Mouse (Mus musculus): ENCODE data around the gene Dlgap4. TPM values are rescaled to one million over a fixed set of nuclear protein-coding genes. Genes with fewer than 3 reads are reported as not detected.

The Dlgap4 gene
- total and polyA plus RNA-seq, 3 experiments = 12.4 to 38.5 (median 12.7) TPM

GRCm38 (mm10) chr2:156589481-156589880, 24.0 kb upstream of the Dlgap4 start:
- Histone ChIP-seq H3K9ac (ENCODE audit: insufficient read depth, low read depth) (no peak overlapping the region), H3K4me3 (replicated peaks in 1 of 3; ENCODE audit: low read depth in 2 of 3, low read length in 2 of 3, poor library complexity in 1 of 3) (no peak overlapping the region), H3K36me3 (replicated peaks in 1 of 2; ENCODE audit: control insufficient read depth in 1 of 2, insufficient read depth in 1 of 2, low read length in 1 of 2) (no peaks in the 10 kb centered on the region), H3K9me3 (replicated peaks; ENCODE audit: low read length) (no peaks in the 10 kb centered on the region), H3K27ac (ENCODE audit: insufficient read depth, low read depth) (no peak overlapping the region), H3K27me3 (replicated peaks) (peaks cover 43% of the 10 kb centered on the region), H3K4me2 (ENCODE audit: insufficient read depth, low read depth, poor library complexity, severe bottlenecking) (no peak overlapping the region), H3K79me2 (replicated peaks; ENCODE audit: control insufficient read depth, extremely low read depth, insufficient read depth, poor library complexity, severe bottlenecking) (no peaks in the 10 kb centered on the region), H3K4me1 (ENCODE audit: control insufficient read depth in 1 of 2, insufficient read depth in 2 of 2) (peaks cover 0 to 2% of the 10 kb centered on the region in 2 experiments; a peak in 1 of 4 replicates)
- DNase-seq (ENCODE audit: extremely low read depth) = no peak
- dilution Hi-C loops (cut with MboI; ENCODE audit: extremely low pct_ligation_motif_present, extremely low pct_unique_long_range_greater_than_20kb, low sequenced_read_pairs) = no loop called here
- in situ Hi-C loops (cut with MboI; ENCODE audit: low pct_ligation_motif_present, low pct_unique_long_range_greater_than_20kb, low sequenced_read_pairs) = loop anchor here (25.0 kb wide), 1 partner anchor 98 kb away; no protein-coding TSS in a partner anchor
- no peak for TF ChIP-seq ETS1 (conservative IDR thresholded peaks at IDR 0.05; ENCODE audit: low read depth, low read length)
- TF ChIP-seq NELFE (IDR thresholded peaks at IDR 0.05; ENCODE audit: low read depth, low read length) = no peak
- TF ChIP-seq PAX5 (IDR thresholded peaks at IDR 0.05; ENCODE audit: low read length) = no peak
- TF ChIP-seq ZKSCAN1 (IDR thresholded peaks at IDR 0.05; ENCODE audit: borderline replicate concordance, low read depth, low read length) = no peak
- no peak for TF ChIP-seq MAZ (IDR thresholded peaks at IDR 0.05; ENCODE audit: low read depth, low read length)
- no peak for TF ChIP-seq HCFC1 (IDR thresholded peaks at IDR 0.05; ENCODE audit: low read depth, low read length)
- TF ChIP-seq USF2 (conservative IDR thresholded peaks at IDR 0.05; ENCODE audit: low read depth, low read length) = no peak
- TF ChIP-seq TBP (conservative IDR thresholded peaks at IDR 0.05; ENCODE audit: low read depth, low read length) = no peak
- no peak for TF ChIP-seq MAFK (IDR thresholded peaks at IDR 0.05; ENCODE audit: insufficient replicate concordance, low read length)
- no peak for TF ChIP-seq JUN (IDR thresholded peaks at IDR 0.05; ENCODE audit: insufficient read depth, low read depth, low read length)
- no peak for TF ChIP-seq TCF12 (IDR thresholded peaks at IDR 0.05; ENCODE audit: low read depth, low read length)
- TF ChIP-seq NRF1 (IDR thresholded peaks at IDR 0.05; ENCODE audit: low read depth, low read length) = no peak
- TF ChIP-seq ZMIZ1 (IDR thresholded peaks at IDR 0.05; ENCODE audit: low read depth, low read length) = no peak
- no peak for TF ChIP-seq ELF1 (IDR thresholded peaks at IDR 0.05; ENCODE audit: low read depth, low read length)
- no peak for TF ChIP-seq POLR2AphosphoS2 (IDR thresholded peaks at IDR 0.05; ENCODE audit: low read depth, low read length)

GRCm38 (mm10) chr2:156594987-156595490, 18.5 kb upstream of the Dlgap4 start:
- TF ChIP-seq KAT2A (IDR thresholded peaks at IDR 0.05; ENCODE audit: insufficient replicate concordance, low read length) = no peak
- TF ChIP-seq CHD2 (IDR thresholded peaks at IDR 0.05; ENCODE audit: low read length) = no peak
- no peak for TF ChIP-seq SMC3 (IDR thresholded peaks at IDR 0.05; ENCODE audit: low read depth, low read length)
- no peak for TF ChIP-seq MAZ (IDR thresholded peaks at IDR 0.05; ENCODE audit: low read depth, low read length)
- TF ChIP-seq RCOR1 (conservative IDR thresholded peaks at IDR 0.05; ENCODE audit: low read depth, low read length) = no peak
- TF ChIP-seq EP300 (IDR thresholded peaks at IDR 0.05; ENCODE audit: low read length) = no peak
- no peak for TF ChIP-seq JUN (IDR thresholded peaks at IDR 0.05; ENCODE audit: insufficient read depth, low read depth, low read length)
- no peak for TF ChIP-seq MXI1 (IDR thresholded peaks at IDR 0.05; ENCODE audit: low read depth, low read length)
- no peak for TF ChIP-seq RAD21 (IDR thresholded peaks at IDR 0.05; ENCODE audit: low read depth, low read length)
- no peak for TF ChIP-seq ZMIZ1 (IDR thresholded peaks at IDR 0.05; ENCODE audit: low read depth, low read length)
- TF ChIP-seq MEF2A (IDR thresholded peaks at IDR 0.05; ENCODE audit: borderline replicate concordance, low read depth, low read length) = no peak
- TF ChIP-seq NELFE (IDR thresholded peaks at IDR 0.05; ENCODE audit: low read depth, low read length) = no peak
- no peak for TF ChIP-seq GABPA (IDR thresholded peaks at IDR 0.05; ENCODE audit: insufficient replicate concordance, low read depth, low read length)
- no peak for TF ChIP-seq USF1 (IDR thresholded peaks at IDR 0.05; ENCODE audit: low read depth, low read length)
- no peak for TF ChIP-seq ETS1 (conservative IDR thresholded peaks at IDR 0.05; ENCODE audit: low read depth, low read length)
- no peak overlapping the region for H3K9ac ChIP-seq (ENCODE audit: insufficient read depth, low read depth)
- in situ Hi-C loops (cut with MboI; ENCODE audit: low pct_ligation_motif_present, low pct_unique_long_range_greater_than_20kb, low sequenced_read_pairs) (loop anchor here (25.0 kb wide), 1 partner anchor 92 kb away; no protein-coding TSS in a partner anchor), dilution Hi-C loops (cut with MboI; ENCODE audit: extremely low pct_ligation_motif_present, extremely low pct_unique_long_range_greater_than_20kb, low sequenced_read_pairs) (no loop called here)
- peaks cover 52% of the 10 kb centered on the region for H3K27me3 ChIP-seq (replicated peaks)
- no peak overlapping the region for H3K4me3 ChIP-seq (replicated peaks in 1 of 3; ENCODE audit: low read depth in 2 of 3, low read length in 2 of 3, poor library complexity in 1 of 3)
- H3K79me2 ChIP-seq (replicated peaks; ENCODE audit: control insufficient read depth, extremely low read depth, insufficient read depth, poor library complexity, severe bottlenecking) = no peaks in the 10 kb centered on the region
- peaks cover 0 to 2% of the 10 kb centered on the region in 2 experiments; a peak in 1 of 4 replicates for H3K4me1 ChIP-seq (ENCODE audit: control insufficient read depth in 1 of 2, insufficient read depth in 2 of 2)
- no peaks in the 10 kb centered on the region for H3K36me3 ChIP-seq (replicated peaks in 1 of 2; ENCODE audit: control insufficient read depth in 1 of 2, insufficient read depth in 1 of 2, low read length in 1 of 2)
- DNase-seq (ENCODE audit: extremely low read depth) = no peak
- H3K4me2 ChIP-seq (ENCODE audit: insufficient read depth, low read depth, poor library complexity, severe bottlenecking) = no peak overlapping the region
- H3K27ac ChIP-seq (ENCODE audit: insufficient read depth, low read depth) = no peak overlapping the region
- no peaks in the 10 kb centered on the region for H3K9me3 ChIP-seq (replicated peaks; ENCODE audit: low read length)
